Mouse (Mus musculus) limb, embryonic 14.5 days (tissue): ENCODE measurements around the gene Snx30. TPM values are rescaled to one million over a fixed set of nuclear protein-coding genes. Genes with fewer than 3 reads are reported as not detected.

Source experiments
- ATAC-seq: fragments of 200-750 bp; cut with Nextera tagmentation; 2 replicates; pipeline ENCODE4 v1.8.0; 2017; ENCODE audit warnings: low read depth, moderate number of reproducible peaks, moderate TSS enrichment; ENCODE audit not compliant: low FRiP score
- DNase-seq: peaks from one replicate; pipeline ENCODE4 v3.0.0-alpha.2; 2015; ENCODE audit warnings: low spot score
- H3K27ac ChIP-seq: fragments of 300-500 bp; sonication (generic); replicated peaks from 2 replicates; pipeline ENCODE4 v1.5.1; 2014; ENCODE audit warnings: low read depth, mild to moderate bottlenecking, low read length, moderate library complexity, mixed read lengths
- H3K27me3 ChIP-seq: fragments of 300-500 bp; sonication (generic); 2 replicates; pipeline ENCODE4 v1.6.1; 2014; ENCODE audit warnings: low read length, mixed read lengths; ENCODE audit not compliant: control insufficient read depth, insufficient read depth
- H3K36me3 ChIP-seq: fragments of 300-500 bp; sonication (generic); 2 replicates; pipeline ENCODE4 v1.6.1; 2014; ENCODE audit warnings: mild to moderate bottlenecking, low read length, moderate library complexity, mixed read lengths; ENCODE audit not compliant: control insufficient read depth, insufficient read depth
- H3K4me1 ChIP-seq: fragments of 300-500 bp; sonication (generic); 2 replicates; pipeline ENCODE4 v1.6.1; 2014; ENCODE audit warnings: antibody characterized with exemption, low read length, mixed read lengths; ENCODE audit not compliant: control insufficient read depth, insufficient read depth
- H3K4me2 ChIP-seq: fragments of 300-500 bp; sonication (generic); replicated peaks from 2 replicates; pipeline ENCODE4 v1.6.1; 2014; ENCODE audit warnings: low read depth, mild to moderate bottlenecking, low read length, moderate library complexity; ENCODE audit not compliant: severe bottlenecking
- H3K4me3 ChIP-seq: fragments of 300-500 bp; sonication (generic); replicated peaks from 2 replicates; pipeline ENCODE4 v1.5.1; 2014; ENCODE audit warnings: low read length
- H3K9ac ChIP-seq: fragments of 300-500 bp; sonication (generic); 2 replicates; pipeline ENCODE4 v1.6.1; 2014; ENCODE audit warnings: mild to moderate bottlenecking, low read depth, low read length, moderate library complexity; ENCODE audit not compliant: severe bottlenecking
- H3K9me3 ChIP-seq: fragments of 300-500 bp; sonication (generic); 2 replicates; pipeline ENCODE4 v1.6.1; 2016; ENCODE audit warnings: low read length; ENCODE audit not compliant: control insufficient read depth
- POLR2A ChIP-seq: fragments of 200-500 bp; IDR thresholded peaks from 2 replicates; pipeline ENCODE4 v1.8.0; 2012; ENCODE audit warnings: inconsistent platforms, mild to moderate bottlenecking, moderate library complexity, borderline replicate concordance; ENCODE audit not compliant: insufficient read depth, insufficient read length; ENCODE audit errors: extremely low read depth
- WGBS: fragments of 180-500 bp; shearing (Covaris S2); extraction: QIAGEN DNeasy Blood & Tissue Kit; methylation state at CpG from one replicate; pipeline ENCODE4 v1.1.7; 2014; 5-methylcytosine and 5-hydroxymethylcytosine counted together
- polyA plus RNA-seq, 2 experiments: library from polyadenylated mRNA; depleted of rRNA in 1 of 2; stranded (reverse) in 1 of 2; unstranded in 1 of 2; fragments of >200 nt; fragmentation: Nextera tagmentation in 1 of 2; extraction: Ambion mirVana in 1 of 2; gene quantifications; 2 replicates each; pipeline versions ENCODE4 v1.2.1 to v1.2.3; 2012 to 2014

Snx30 gene
- polyA plus RNA-seq, 2 experiments = 7.2 to 12.0 TPM

DNA sequence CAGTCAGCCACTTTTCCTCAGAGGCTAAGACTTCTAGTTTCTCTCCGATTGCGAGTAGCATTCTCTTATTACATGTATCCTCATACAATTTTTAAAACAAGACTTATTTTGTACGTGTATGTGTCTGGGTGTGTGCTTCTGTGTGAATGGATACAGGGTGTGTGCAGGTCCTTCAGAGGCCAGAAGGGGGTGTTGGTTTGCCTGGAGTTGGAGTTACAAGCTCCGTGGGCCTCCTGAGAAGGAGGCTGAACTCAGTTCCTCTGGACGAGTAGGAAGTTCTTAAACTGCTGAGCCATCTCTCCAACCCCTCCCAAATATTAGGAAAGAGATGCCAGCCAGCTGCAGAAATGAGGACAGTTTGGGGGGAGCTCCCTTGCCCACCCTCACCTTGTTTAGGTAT lies 2.8 kb downstream of the Snx30 start:
- Histone ChIP-seq H3K27me3 (no peaks in the 10 kb centered on the region), H3K4me1 (peaks cover 8% of the 10 kb centered on the region; the same call in 1 of the 2 replicates), H3K4me2 (no peak overlapping the region), H3K27ac (no peak overlapping the region), H3K9ac (no peak overlapping the region), H3K9me3 (no peaks in the 10 kb centered on the region), H3K4me3 (no peak overlapping the region), H3K36me3 (no peaks in the 10 kb centered on the region)
- ATAC-seq (no peak), DNase-seq (no peak)
- TF ChIP-seq POLR2A = no peak
- 73% methylated on average over 5 of the region's 5 CpGs for WGBS

DNA sequence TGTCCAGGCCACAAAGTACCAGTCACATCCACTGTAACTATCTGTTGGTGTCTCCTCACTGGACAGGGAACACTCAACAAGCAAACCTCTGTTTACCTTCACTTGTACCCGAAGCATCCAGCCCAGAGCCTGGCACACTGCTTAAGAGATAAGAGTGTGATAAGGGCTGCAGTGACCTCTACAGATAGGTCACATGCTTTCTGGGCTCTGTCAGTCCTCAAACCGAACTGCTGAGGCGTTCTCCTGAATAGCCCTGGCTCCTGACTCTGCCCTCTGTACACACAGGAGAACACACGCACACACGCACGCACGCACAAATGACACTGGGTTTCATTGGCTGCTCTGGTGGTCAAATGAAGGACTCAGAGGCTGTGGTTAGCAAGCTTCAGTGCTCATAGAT lies 8.5 kb downstream of the Snx30 start:
- DNase-seq = no peak
- no peak for TF ChIP-seq POLR2A
- no peak overlapping the region for H3K27ac ChIP-seq
- peaks cover 7% of the 10 kb centered on the region; the same call in 1 of the 2 replicates for H3K4me1 ChIP-seq
- H3K27me3 ChIP-seq = no peaks in the 10 kb centered on the region
- no peak for ATAC-seq
- WGBS = 76% methylated on average over 7 of the region's 7 CpGs
- H3K4me3 ChIP-seq = no peak overlapping the region
- H3K9me3 ChIP-seq = no peaks in the 10 kb centered on the region
- H3K4me2 ChIP-seq = no peak overlapping the region
- no peaks in the 10 kb centered on the region for H3K36me3 ChIP-seq
- no peak overlapping the region for H3K9ac ChIP-seq

DNA sequence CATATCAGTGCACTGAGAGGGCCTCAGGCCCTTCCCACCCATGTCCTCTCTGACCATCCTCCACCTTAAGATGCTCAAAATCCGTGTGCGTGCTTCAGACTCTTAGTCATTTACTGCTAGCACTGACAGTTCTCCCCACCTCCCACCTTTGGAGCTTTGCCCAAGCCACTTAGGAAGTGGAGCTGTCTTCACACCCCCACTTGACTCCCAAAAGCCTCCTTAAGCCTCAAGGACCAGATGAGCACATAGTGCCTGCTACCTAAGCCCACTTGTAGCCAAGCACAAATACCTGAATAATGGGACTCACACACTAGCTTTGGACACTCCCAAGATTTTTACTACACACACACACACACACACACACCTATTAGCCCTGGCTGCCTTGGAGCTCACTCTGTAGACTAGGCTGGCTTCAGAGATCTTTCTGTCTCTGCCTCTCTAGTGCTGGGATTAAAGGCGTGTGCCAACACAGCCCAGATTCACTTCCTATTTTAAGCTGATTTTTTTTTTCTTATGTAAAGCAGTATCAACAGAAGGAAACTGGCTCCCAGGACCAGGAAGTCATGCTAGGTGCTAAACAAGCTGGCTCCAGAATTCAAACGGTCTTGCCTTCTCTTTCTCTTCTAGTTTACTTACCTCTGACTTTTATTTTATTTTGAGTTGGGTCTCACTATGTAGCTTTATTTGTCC lies 9.6 kb downstream of the Snx30 start:
- DNase-seq = no peak
- H3K27ac ChIP-seq = no peak overlapping the region
- TF ChIP-seq POLR2A = no peak
- peaks cover 8% of the 10 kb centered on the region for H3K4me1 ChIP-seq
- no peak for ATAC-seq
- no peak overlapping the region for H3K9ac ChIP-seq
- H3K4me2 ChIP-seq = no peak overlapping the region
- 88% methylated on average over 4 of the region's 4 CpGs for WGBS
- no peaks in the 10 kb centered on the region for H3K36me3 ChIP-seq
- no peaks in the 10 kb centered on the region for H3K9me3 ChIP-seq
- no peaks in the 10 kb centered on the region for H3K27me3 ChIP-seq
- H3K4me3 ChIP-seq = no peak overlapping the region

GRCm38 (mm10) chr4:59816016-59816415 lies 10.4 kb downstream of the Snx30 start:
- H3K27me3 ChIP-seq = no peaks in the 10 kb centered on the region
- H3K9me3 ChIP-seq = no peaks in the 10 kb centered on the region
- no peak overlapping the region for H3K27ac ChIP-seq
- no peaks in the 10 kb centered on the region for H3K36me3 ChIP-seq
- no peak for DNase-seq
- no peak overlapping the region for H3K4me3 ChIP-seq
- 53% methylated on average over 2 of the region's 5 CpGs for WGBS
- no peak for TF ChIP-seq POLR2A
- no peak for ATAC-seq
- no peak overlapping the region for H3K9ac ChIP-seq
- H3K4me2 ChIP-seq = no peak overlapping the region
- H3K4me1 ChIP-seq = peaks cover 8% of the 10 kb centered on the region

DNA sequence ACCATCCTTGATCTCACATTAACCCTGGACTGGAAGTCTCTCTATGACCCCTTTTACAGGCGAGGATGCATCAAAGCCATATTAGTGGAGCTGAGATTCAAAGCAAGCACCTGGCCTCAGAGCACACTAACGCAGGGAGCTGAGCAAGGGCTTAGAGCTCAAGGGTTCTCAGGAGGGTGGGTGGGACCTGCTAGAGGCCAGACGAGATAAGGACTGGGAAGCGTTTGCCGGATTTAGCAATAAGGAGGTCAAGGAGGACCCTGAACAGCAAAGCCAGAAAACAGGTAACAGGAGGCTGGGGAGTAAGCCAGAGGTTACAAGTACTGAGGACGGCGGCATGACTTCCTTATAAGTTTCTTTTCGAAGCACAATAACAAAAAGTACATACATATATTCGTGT lies 10.8 kb downstream of the Snx30 start:
- ATAC-seq (no peak), DNase-seq (no peak)
- no peaks in the 10 kb centered on the region for H3K27me3 ChIP-seq
- no peaks in the 10 kb centered on the region for H3K36me3 ChIP-seq
- H3K27ac ChIP-seq = no peak overlapping the region
- H3K4me3 ChIP-seq = no peak overlapping the region
- H3K4me2 ChIP-seq = no peak overlapping the region
- peaks cover 8% of the 10 kb centered on the region for H3K4me1 ChIP-seq
- WGBS = 80% methylated on average over 9 of the region's 9 CpGs
- TF ChIP-seq POLR2A = no peak
- H3K9me3 ChIP-seq = no peaks in the 10 kb centered on the region
- H3K9ac ChIP-seq = no peak overlapping the region

- Histone ChIP-seq H3K4me3 (no peak overlapping the region), H3K4me2 (no peak overlapping the region), H3K4me1 (peaks cover 8% of the 10 kb centered on the region), H3K27ac (no peak overlapping the region), H3K9me3 (no peaks in the 10 kb centered on the region), H3K27me3 (no peaks in the 10 kb centered on the region), H3K36me3 (no peaks in the 10 kb centered on the region), H3K9ac (no peak overlapping the region)
- WGBS = 65% methylated on average over 5 of the region's 5 CpGs
- ATAC-seq = no peak
- no peak for TF ChIP-seq POLR2A
- DNase-seq = no peak
Measured at GRCm38 (mm10) chr4:59817790-59818189, 12.2 kb downstream of the Snx30 start.
